Mouse (Mus musculus): Measurements from ENCODE around the gene Ablim1.
A peak's percentile ranks its signal among the peaks of the same experiment; 100 is the strongest.
"Not testable (repeated sequence)": the region's sequence is repeated elsewhere in the genome, so short reads cannot be mapped to it uniquely, and the experiment has no call there.

Gene Ablim1

DNA sequence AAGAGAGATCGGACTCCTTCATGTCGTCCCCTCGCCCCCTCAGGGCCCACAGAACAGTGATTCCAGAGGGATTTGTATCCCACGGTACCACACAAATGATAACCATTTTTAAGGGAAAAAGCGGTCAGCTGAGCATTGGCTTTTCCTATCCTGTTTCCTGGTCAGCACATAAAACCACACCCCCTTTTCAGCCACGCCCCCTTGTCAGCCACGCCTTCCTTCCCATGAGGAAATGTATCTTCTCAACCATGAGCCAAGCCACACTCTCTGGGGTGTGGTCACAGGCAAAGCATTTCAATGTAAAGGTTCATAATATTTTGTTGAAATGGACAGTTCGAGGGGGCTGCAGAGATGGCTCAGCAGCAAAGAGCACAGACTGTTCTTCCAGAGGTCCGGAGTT lies 163.2 kb downstream of the Ablim1 start:
- peak; percentile 17 for DNase-seq (ENCODE audit: low read depth)

DNA sequence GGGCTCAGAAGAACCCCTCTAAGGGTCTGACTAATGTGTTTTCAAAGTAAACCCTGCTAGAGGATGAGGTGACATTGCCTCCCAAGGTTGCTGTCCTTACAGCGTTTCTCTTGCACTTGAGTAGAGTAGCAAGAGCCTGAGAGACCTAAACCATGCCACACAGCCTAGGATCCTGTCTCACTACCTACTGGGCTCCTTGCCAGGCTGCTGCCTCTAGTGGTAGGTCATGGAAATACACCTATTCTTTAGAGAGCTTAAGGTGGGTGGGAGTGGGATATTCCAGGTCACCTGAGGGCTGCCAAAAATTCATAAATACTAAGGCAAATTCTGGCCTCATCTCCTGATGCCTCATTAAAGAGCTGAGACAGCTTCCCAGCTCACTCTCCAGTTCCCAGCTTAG lies 164.4 kb downstream of the Ablim1 start:
- peak; percentile 45 for DNase-seq (ENCODE audit: low read depth)

DNA sequence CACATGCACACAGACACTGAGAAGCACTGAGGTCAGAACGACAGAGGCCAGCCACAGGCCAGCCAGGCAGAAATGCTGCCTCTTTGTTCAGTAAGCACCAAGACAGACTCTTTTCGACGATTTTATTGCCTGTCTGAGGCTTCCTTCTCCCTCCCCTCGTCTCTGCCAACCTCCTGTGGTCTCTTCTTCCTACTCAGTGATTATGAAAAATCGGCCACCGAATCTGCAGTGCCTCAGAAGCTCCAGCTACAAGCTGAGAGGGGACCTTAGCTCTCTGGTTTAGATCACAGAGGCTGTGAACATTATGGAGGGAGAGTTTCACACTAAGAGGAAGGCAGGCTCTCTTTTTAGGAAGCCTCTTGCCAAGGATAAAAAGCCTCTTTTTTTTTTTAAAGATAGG lies 167.0 kb downstream of the Ablim1 start:
- DNase-seq (ENCODE audit: low read depth), result no peak

DNA sequence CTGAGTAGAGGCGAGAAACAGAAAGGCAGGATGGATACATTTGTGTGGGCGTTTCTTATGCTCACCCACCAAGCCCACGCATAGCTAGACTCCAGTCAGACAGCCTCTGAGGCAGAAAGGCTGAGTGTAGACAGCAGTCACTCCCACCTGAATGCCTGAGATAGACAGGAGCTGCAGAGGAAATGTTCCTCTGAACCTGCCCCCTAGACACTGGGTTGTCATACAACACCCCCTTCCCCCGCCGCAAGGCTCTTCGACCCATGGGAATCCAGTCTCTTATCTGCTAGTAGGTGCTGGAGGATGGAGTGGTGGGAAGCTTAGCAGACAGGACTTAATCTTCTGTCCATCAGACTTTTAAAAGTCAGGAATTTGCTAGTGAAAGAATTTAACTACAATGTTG lies 167.8 kb downstream of the Ablim1 start:
- no peak for DNase-seq (ENCODE audit: low read depth)

DNA sequence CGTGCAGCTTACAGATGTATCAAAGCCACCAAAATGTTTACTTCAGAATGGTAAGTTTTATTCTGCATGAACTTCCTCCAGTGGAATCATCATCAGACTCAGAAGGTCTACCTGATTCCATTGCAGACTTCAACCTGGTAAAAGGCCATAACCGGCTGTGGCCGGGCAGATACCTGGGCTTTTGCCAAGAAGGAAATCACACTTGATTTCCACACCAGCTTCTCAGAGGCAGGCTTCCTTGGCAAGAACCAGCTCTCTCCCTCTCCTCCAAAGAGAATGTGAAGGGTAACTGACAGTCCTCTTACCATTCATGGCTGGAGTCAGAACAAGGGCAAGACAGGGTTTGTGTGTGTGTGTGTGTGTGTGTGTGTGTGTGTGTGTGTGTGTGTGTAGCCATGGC lies 171.1 kb downstream of the Ablim1 start:
- no peak for DNase-seq (ENCODE audit: low read depth)

DNA sequence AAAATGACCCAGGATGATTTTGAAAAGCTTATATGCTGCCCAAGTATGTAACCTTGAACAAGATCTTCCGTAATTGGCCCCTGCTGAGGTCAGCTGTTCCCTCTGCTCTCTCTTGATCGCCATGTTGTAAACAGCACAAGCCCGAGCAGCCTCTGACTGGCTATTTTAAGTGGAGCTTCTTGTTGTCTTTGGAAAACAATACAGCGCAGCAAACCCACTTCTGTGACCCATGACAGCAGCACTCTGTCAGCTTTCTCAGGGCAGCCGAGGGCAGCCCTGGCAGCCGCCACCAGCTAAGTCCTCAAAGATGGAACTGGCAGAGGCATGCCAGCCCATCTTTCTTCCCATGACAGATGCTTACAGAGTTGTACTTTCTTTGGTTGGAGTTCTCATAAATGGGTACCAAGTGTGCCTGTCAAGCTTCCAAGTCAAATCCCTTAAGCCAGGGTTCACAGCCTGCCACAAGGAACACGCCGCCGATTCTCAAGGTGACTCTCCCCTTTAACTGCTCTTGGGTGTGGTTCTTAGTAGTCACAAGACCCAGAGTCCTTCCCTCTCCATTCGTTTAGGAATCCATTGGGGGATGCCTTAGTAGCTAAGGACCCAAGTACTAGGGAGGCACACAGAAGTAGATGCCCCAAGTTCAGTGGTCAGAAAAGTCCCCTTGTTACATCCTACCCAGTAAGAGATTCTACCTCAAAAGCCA lies 172.8 kb downstream of the Ablim1 start:
- no peak for DNase-seq (ENCODE audit: low read depth)

DNA sequence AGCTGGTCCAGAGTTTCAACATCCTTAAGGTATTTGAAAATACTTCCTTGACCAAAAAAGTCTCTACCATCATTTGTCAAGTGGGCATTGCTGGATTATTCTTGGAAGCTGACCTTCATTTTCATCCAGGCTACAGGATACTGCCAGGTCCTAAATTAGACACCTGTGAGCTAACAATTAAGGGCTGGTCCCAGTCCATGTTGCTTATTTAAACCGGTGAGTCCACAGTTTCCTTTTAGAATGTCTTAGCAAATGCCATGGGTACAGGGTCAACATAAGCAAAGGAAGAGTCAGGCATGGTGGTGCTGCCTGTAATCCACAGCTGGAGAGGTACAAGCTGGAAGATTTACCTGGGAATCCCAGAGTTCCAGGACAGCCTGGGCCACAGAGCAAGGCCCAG lies 173.8 kb downstream of the Ablim1 start:
- no peak for DNase-seq (ENCODE audit: low read depth)

DNA sequence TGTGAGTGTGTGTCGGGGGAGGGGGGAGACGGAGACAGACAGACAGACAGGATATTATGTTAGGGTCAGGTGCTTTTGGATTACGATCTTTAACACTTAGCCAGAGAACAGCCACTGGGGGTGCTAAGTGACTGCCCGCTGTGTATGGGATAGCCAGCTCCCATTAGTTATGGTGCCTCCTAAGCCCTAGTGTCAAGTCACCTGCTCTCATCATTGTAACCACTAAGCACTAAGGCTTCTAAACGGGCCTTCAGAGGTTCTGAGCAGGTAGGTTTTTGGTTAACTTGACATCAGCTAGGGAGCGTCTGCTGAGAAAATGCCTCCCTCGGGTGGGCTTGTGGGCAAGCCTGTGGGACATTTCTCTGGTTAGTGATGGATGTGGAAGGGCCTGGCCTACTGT lies 174.6 kb downstream of the Ablim1 start:
- no peak for DNase-seq (ENCODE audit: low read depth)

DNA sequence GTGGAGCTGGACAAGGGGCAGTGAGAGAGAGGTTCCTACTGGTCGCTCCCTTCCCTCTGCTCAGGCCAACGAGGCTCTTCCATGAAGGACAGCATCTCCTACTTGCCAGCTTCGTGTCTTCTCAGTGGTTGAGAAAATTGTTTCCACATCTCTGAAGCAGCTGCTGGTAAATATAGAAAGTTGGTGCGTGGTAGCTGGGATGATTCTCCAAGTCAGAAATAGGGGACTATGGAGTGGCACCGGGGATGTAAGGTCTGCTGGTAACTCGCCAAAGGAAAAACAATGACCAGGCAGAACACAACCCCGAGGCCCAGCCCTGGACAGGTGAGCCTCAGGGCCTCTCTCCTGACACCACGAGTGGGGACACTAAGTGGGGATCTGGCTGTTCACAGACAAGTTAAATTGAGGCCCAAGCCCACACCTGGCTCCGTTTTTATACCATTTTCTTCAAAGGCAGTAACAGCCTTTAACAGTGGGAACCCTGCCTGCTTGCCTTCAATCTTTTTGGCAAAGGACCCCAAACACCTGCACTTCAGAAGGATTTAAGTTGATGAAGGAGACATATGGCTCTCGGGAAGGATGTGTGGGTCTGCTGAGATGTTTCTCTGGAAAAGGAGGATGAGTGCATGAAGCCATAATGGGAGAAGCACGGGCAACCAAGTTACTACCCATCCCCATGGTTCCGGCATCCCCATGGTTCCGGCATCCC lies 175.7 kb downstream of the Ablim1 start:
- no peak for DNase-seq (ENCODE audit: low read depth)

DNA sequence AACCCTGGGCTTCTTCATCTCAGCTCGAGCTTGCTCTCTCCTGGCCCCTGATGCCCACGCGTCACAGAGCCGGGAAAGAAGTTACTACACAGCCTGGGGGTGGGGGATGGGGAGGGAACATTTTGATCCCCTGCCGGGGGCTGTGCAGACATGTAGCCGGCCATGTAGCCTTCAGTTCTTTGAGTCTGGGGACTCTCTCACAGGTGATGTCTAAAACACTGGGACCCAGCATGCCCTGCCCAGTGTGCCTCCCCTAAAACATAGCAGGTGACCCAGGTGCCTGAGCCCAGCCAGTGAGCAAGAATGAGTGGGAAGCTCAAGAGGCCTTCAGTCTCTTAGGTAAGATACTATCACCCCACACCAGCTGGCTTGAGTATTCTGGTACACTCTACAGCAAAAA lies 176.2 kb downstream of the Ablim1 start:
- no peak for DNase-seq (ENCODE audit: low read depth)

DNA sequence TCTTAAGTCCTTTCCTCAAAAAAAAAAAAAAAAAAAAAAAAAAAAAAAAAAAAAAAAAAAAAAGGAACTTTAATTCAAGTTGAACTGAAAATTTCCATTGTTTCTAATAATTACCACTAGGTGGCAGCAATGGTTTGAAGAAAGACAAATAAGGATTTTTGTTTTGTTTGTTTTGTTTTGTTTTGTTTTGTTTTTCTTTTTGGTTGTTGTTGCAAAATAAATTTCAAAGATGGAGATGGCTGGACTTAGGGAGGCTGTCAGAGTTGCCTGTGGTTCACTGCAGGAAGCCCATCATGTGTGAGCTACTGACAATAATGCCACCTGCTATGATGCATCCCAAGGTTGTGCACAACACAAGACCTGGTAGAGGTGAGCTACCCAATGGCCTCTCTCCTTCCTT lies 176.7 kb downstream of the Ablim1 start:
- peak; percentile 64 for DNase-seq (ENCODE audit: low read depth)

DNA sequence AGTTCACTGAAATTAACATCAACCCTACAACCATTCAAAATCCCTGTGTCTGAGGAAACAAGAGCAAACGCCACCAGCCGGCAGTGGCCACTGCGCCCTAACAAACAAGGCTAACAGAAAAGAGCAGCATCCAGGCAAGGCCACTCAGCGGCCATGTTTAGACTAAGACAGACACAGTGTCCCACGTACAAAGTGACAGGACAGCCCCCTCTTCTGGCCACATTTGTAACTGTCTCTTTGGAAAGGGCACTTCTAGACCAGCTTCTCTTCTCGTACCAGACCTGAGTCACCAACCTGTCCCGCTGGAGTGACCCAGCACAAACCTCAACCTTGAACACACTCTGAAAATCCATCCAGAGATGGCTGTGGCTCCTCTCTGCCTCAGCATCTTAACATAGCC lies 178.5 kb downstream of the Ablim1 start:
- DNase-seq (ENCODE audit: low read depth), result peak; percentile 89

DNA sequence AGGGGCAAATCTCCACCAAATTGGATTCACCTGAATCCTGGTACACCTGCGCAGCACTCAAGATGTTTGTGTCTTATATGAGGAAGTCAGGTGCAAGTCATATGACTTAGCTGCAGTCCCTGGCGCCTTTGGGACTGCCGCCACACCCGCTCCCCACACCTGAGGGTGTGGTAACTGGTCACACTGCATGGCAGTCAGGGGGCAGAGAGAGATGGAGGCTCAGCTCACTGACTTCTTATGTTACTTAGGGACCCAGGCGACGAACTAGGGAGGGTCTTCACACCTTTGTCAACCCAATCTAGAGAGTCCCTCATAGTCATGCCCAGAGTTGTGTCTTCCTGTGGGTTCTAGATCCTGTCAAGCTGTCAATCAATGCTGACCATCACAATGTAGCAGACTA lies 179.1 kb downstream of the Ablim1 start:
- not testable (repeated sequence) for DNase-seq (ENCODE audit: low read depth)

DNA sequence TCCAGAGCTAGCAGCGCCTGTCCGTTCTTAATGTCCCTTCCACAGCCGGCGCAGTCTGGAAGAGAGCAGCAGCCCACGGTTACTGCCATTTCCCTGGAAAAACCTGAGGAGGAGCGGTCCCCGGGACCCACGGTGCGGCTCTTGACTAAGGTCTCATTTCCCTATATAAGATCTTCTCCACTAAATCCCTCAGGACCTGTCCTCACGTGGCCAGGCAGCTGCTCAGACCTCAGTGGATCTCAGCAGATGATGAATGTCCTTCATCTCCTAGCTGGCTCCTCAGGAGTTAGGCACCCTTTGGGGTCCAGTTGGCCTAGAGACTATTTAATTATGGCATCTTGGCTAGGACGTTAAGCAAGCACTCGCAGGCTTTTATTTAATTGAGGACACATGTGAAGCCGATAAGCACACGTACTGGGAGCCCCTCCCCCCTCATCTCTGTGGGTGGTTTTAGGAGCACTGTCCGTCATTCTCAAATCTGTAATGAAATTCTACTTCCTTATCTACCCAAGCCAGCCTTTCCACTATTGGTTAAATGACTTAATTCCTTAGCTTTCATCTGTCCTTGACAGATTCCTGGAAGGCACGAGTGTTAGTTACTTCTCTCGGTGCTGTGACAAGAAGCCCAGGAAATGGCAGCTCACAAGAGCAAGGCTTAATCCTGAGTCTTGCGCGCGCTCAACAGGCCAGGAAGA lies 179.9 kb downstream of the Ablim1 start:
- peak; percentile 31 for DNase-seq (ENCODE audit: low read depth)

DNA sequence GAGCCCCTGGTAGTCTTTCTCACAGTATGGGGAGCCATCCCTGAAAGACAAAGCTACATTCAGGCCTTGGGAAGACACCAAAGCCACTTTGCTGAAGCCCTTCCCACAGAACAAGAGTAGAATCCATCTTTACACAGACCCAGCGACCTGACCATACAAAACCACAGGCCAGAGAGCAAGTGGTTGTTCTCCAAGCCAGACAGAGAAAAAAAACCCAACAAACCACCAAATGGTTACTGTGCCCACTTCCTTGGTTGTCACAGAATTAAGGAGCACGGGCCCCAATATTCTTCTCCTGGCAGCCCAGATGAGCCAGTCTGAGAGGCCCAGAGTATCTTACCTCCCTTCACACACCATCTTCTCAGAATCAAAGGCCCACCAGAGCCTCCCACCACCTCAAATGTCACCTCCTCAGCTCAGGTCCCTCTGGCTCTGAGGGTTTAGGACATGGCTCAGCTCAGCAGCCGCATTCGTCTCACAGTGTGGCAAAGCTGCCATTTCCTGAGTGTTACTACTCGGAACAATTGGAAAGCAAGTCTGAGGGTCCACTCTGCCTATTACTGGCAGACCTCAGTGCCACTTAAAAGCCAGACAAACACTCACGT lies 181.7 kb downstream of the Ablim1 start:
- DNase-seq (ENCODE audit: low read depth), result peak; percentile 56

DNA sequence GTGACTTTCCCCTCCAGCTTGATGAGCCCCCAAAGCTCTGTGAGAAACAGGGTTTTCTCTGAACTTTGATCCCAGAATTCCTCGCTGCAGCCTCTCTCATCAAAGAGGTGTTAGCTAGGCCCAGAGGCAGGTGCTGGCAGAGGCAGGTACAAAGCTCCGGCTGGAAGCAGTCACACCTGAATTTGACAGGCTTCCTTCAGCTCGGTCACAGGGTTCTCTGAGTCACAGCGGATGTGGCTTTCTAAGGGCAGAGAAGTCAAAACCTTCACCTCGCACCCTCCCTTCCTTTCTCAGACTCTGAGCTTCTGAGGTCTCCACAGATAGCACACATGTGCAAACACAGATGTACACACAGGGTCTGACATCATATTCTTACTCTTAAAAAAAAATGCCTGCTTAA lies 182.4 kb downstream of the Ablim1 start:
- DNase-seq (ENCODE audit: low read depth), result peak; percentile 76

DNA sequence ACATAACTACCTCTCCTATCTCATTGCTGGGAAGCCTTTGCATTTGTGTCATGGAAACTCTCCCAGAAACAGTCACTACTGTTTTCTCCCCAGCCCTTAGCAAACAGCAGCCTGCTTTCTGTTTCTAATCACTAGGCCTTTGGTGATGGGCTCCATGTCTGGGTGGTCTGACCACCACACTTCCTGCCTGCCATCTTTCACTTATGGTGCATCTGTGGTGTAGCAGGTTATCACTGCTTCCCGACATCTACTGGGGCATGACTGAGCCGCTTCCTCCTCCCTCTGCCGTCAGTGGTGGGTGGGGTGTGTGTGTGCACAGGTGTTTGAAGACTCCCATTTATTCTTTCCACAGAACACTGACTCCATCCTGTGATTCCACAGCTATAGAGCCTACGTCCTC lies 183.4 kb downstream of the Ablim1 start:
- peak; percentile 11 for DNase-seq (ENCODE audit: low read depth)

DNA sequence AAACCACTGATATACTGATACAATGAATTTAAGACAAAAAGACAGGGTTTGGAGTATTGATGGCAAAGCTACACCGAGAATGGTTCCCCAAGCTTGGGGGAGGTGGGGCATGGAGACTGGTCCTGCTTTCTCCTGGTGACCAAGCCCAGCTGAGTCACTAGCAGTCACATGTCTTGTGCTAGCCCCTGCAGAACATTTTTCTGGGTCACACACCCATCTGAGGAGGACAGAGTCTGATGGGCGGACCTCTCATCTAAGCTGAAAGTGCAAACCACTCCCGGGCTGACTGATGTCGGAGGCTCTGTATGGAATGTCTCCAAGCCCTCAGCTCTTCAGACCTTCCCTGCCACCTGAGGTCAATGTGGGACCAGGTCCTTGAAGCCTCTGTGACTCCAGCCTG lies 184.1 kb downstream of the Ablim1 start:
- no peak for DNase-seq (ENCODE audit: low read depth)

DNA sequence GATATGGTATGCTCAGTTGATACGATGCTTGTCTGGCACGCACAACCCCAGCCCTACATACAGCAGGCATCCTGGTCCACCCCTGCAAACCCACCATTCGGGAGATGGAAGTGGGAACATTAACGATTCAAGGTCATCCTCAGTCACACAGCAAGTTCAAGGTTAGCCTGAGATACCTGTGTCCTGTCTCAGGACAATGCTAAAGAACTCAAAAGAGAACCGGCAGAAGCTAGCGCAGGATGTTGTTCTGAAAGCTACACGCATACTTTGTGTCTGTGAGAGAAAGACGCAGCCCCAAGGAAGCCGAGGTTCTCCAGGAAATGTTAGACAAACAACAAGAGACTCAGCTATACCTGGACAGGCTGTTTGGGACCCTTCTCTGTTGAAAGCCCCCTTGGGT lies 185.0 kb downstream of the Ablim1 start:
- no peak for DNase-seq (ENCODE audit: low read depth)

DNA sequence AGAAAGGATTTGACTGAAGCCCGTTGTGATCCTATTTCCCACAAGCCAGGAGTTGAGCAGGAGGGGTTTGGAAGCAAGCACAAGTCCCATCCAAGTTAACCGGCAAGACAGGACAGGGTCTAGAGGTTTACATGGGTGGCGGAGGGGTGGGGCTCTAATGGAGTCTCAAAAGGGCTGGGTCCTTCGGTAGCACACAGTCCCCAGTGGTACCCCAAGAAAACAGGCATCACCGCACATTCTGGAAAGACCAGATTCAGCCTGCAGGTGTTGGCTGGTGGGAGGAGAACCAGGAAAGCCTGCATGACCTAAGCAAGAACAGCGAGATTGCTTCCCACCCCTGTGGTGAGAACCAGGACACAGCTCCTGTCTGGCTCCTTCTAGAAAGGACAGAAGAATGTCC lies 186.7 kb downstream of the Ablim1 start:
- no peak for DNase-seq (ENCODE audit: low read depth)

DNA sequence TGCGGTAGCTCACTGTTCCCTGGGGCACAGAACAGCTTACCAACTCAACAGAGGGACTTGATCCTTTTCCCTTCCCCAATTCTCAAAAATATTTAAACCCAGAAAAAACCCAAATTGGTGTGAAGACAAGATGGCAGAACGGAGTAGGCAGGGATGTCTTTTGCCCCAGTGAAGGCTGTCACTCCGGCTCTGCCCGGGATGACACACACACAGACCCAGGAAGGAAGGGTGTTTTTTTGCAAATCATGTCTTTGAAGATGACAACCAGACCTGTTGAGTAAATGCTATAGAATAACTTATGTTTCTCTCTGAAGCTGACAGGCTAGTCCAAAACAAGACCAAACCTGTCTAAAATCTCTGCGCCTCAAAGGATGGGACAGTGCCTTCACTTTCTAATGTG lies 187.2 kb downstream of the Ablim1 start:
- DNase-seq (ENCODE audit: low read depth), result no peak

DNA sequence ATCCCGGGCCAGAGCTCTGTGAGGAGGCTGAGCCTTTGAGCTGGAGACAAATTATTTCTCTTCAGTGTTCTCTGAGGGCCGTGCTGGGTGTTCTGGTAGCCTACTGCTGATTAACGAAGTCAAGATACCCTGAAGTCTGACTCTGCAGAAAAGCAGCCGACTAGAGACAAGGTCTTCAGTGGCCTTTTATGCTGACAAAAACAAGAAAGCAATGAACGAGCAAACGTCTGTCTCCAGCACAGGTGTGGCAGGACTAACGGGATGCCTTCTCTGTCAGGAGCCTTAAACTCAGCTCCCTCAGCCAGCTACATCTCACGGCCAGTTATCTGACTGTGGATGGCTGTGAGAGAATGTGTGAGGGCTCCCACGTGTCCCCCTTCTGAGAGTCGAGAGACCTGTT lies 187.8 kb downstream of the Ablim1 start:
- DNase-seq (ENCODE audit: low read depth), result no peak

DNA sequence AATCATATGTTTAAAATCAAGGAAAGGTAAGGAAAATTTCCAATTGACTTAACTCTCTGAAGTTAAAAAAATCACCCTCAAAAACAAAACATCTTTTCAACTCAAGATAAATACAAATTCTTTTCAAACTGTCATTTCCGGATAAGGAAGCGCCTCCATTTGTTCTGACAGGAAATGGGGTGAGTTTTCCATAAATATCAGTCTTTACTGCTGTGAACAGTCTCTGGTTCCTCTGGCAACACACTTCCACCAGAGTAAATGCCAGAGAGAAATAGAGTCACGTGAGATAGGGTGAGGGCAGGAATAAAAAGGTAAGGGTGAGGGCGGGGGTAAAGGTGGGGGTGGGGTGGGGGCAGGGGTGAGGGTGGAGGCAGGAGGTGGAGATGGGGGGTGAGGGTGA lies 189.8 kb downstream of the Ablim1 start:
- no peak for DNase-seq (ENCODE audit: low read depth)
